ENCODE assay signal across 8 mouse cellular contexts in the genomic region with DNA sequence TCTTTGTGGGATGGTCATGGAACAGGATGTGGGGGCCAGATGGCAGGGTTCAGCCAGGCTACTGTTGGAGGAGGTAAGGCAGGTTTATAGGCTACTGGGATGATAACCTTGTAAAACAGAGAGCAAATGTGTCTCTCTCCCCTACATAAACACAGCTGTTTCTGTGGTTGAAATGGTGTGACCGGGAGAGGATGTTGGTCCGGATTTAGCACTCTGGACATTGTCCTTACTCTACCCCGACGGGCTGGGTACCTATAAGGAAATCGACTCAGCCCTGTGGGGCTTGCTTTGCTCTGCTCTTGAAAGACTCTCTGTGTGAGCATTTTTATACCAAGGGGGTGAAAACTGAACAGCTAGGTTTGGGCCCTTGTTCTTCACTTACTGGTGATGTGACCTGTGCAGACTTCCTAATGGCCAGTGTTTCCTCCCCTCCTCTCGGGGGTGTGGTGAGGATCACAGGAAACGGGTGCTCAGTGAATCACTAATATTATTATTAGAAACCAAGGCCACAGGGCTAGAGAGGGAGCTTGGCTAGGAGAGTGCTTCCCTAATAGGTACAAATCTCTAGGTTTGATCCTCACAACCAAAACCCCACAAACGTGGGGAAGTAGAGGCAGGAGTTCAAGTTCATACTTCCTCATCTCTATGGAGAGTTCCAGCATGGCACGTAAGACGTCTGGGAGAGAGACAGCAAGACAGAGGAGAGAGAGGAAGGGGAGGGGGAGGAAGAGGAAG. TPM values are rescaled to one million over a fixed set of nuclear protein-coding genes. Genes with fewer than 3 reads are reported as not detected.
DNase-seq lines count a peak whose midpoint lies in the region; ATAC-seq and TF ChIP-seq lines count a peak whose summit lies in the region.

No protein-coding gene starts in this region.

- H3K9ac ChIP-seq in limb, embryonic 13.5 days = no peak overlapping the region

- TF ChIP-seq CTCF in embryonic fibroblast, embryonic 13.5 days (IDR thresholded peaks at IDR 0.05; ENCODE audit: borderline replicate concordance, insufficient read depth, low read length) = no peak
- no peak for TF ChIP-seq CTCF in olfactory bulb, adult 2 months (IDR thresholded peaks at IDR 0.05; ENCODE audit: insufficient read depth, low read depth, low read length)

- DNase-seq in adrenal gland, postnatal 14 days = peak; percentile 63
- no peak for DNase-seq in hindbrain, embryonic 10.5 days (ENCODE audit: low spot score)
- DNase-seq in retina, embryonic 14.5 days (ENCODE audit: low spot score) = no peak
- no peak for DNase-seq in Muller cell, postnatal 12 days (ENCODE audit: inconsistent ontology term)

- WGBS in hindbrain, embryonic 10.5 days = 69% methylated on average over 10 of the region's 10 CpGs
- WGBS in limb, embryonic 13.5 days = 49% methylated on average over 10 of the region's 10 CpGs
- 61% methylated on average over 10 of the region's 10 CpGs for WGBS in olfactory bulb, adult 2 months

- peak overlapping the region; percentile 74 for H3K27ac ChIP-seq in embryonic fibroblast, embryonic 13.5 days (ENCODE audit: insufficient read depth, low read length)
- peak overlapping the region; percentile 96 for H3K27ac ChIP-seq in hindbrain, embryonic 10.5 days
- peak overlapping the region; percentile 89; the same call in 1 of the 2 replicates for H3K27ac ChIP-seq in limb, embryonic 13.5 days
- H3K27ac ChIP-seq in olfactory bulb, adult 2 months (ENCODE audit: insufficient read depth, low read depth, low read length) = peak overlapping the region; percentile 65; the same call in 1 of the 2 replicates

- no peaks in the 10 kb centered on the region for H3K9me3 ChIP-seq in hindbrain, embryonic 10.5 days
- no peaks in the 10 kb centered on the region for H3K9me3 ChIP-seq in limb, embryonic 13.5 days

- ATAC-seq in limb, embryonic 13.5 days (ENCODE audit: low FRiP score, low read depth) = no peak
- no peak for ATAC-seq in inflammation-experienced regulatory T-cells, adult 6 months

- 0 out of 2 replicates have a peak overlapping the region, but pooled peaks have one; percentile 7 for H3K4me2 ChIP-seq in limb, embryonic 13.5 days (replicated peaks)

- no peaks in the 10 kb centered on the region for H3K27me3 ChIP-seq in hindbrain, embryonic 10.5 days (ENCODE audit: insufficient read depth, poor library complexity, severe bottlenecking)
- H3K27me3 ChIP-seq in limb, embryonic 13.5 days = no peaks in the 10 kb centered on the region

- H3K4me3 ChIP-seq in embryonic fibroblast, embryonic 13.5 days (ENCODE audit: insufficient read depth, low read length) = no peak overlapping the region
- H3K4me3 ChIP-seq in hindbrain, embryonic 10.5 days = no peak overlapping the region
- no peak overlapping the region for H3K4me3 ChIP-seq in limb, embryonic 13.5 days
- H3K4me3 ChIP-seq in olfactory bulb, adult 2 months (ENCODE audit: insufficient read depth, low read depth, low read length) = no peak overlapping the region

- peaks cover 7% of the 10 kb centered on the region for H3K36me3 ChIP-seq in hindbrain, embryonic 10.5 days
- peaks cover 7% of the 10 kb centered on the region; the same call in 1 of the 2 replicates for H3K36me3 ChIP-seq in limb, embryonic 13.5 days

- peaks cover 25% of the 10 kb centered on the region for H3K4me1 ChIP-seq in embryonic fibroblast, embryonic 13.5 days (ENCODE audit: control insufficient read depth, insufficient read depth, low read length)
- peaks cover 97% of the 10 kb centered on the region for H3K4me1 ChIP-seq in hindbrain, embryonic 10.5 days (replicated peaks)
- peaks cover 64% of the 10 kb centered on the region for H3K4me1 ChIP-seq in limb, embryonic 13.5 days
- peaks cover 33% of the 10 kb centered on the region for H3K4me1 ChIP-seq in olfactory bulb, adult 2 months (ENCODE audit: control insufficient read depth, insufficient read depth, low read length)

- 0 out of 2 replicates have a peak, but pooled peaks have one; percentile 24 for TF ChIP-seq POLR2A in embryonic fibroblast, embryonic 13.5 days (IDR thresholded peaks at IDR 0.05; ENCODE audit: low read depth, low read length)
- no peak for TF ChIP-seq POLR2A in olfactory bulb, adult 2 months (IDR thresholded peaks at IDR 0.05; ENCODE audit: insufficient read depth, low read depth, low read length)

RNA-seq across cellular contexts. Expression of a gene that starts 19.7 kb away (rescaled TPM):
- 37.9 and 41.9 TPM in 2 replicates for total RNA-seq in adrenal gland, postnatal 14 days (2021)
- 29.6 and 31.8 TPM in 2 replicates for polyA plus RNA-seq in embryonic fibroblast, embryonic 13.5 days (2011; ENCODE audit: insufficient read length, low read depth, missing spikeins)
- polyA plus RNA-seq in hindbrain, embryonic 10.5 days (2016; fragmentation: Nextera tagmentation; extraction: Ambion mirVana) = 20.5 and 27.1 TPM in 2 replicates
- polyA plus RNA-seq in limb, embryonic 13.5 days (2015; fragmentation: Nextera tagmentation; extraction: Ambion mirVana) = 37.2 and 37.7 TPM in 2 replicates
- not detected in 2 replicates for polyA plus RNA-seq in olfactory bulb, adult 2 months (2012; ENCODE audit: insufficient read depth, insufficient read length, low replicate concordance, missing spikeins)
- 1 to 10 TPM; 2.0 to 6.4 (median 5.2) TPM for polyA plus RNA-seq in inflammation-experienced regulatory T-cells, adult 6 months (2017; shearing (Covaris generic))

RNA-seq across cellular contexts. Expression of a gene that starts 49.4 kb away (rescaled TPM):
- 39.8 and 42.4 TPM in 2 replicates for total RNA-seq in adrenal gland, postnatal 14 days (2021)
- polyA plus RNA-seq in embryonic fibroblast, embryonic 13.5 days (2011; ENCODE audit: insufficient read length, low read depth, missing spikeins) = 44.6 and 46.1 TPM in 2 replicates
- 64.7 and 64.8 TPM in 2 replicates for polyA plus RNA-seq in hindbrain, embryonic 10.5 days (2016; fragmentation: Nextera tagmentation; extraction: Ambion mirVana)
- polyA plus RNA-seq in limb, embryonic 13.5 days (2015; fragmentation: Nextera tagmentation; extraction: Ambion mirVana) = 46.8 and 48.9 TPM in 2 replicates
- polyA plus RNA-seq in olfactory bulb, adult 2 months (2012; ENCODE audit: insufficient read depth, insufficient read length, low replicate concordance, missing spikeins) = not detected in 2 replicates
- polyA plus RNA-seq in inflammation-experienced regulatory T-cells, adult 6 months (2017; shearing (Covaris generic)) = 10 to 100 TPM; 19.3 to 25.6 (median 21.5) TPM
